Mouse (Mus musculus) cerebellum, postnatal 25 days (tissue): ENCODE results near the gene Zfyve21.

Source experiments
- DNase-seq, 2 experiments: peaks; one replicate each; pipeline ENCODE4 v3.0.0; 2021; ENCODE audit warnings: mixed read lengths in 2 of 2

The Zfyve21 gene

GRCm38 (mm10) chr12:111846815-111847214, 32.8 kb downstream of the Zfyve21 start:
- DNase-seq = no peak

- DNase-seq = peak; percentile 52 to 64
Measured at GRCm38 (mm10) chr12:111848300-111848798, 34.4 kb downstream of the Zfyve21 start.

GRCm38 (mm10) chr12:111851235-111851634, 37.3 kb downstream of the Zfyve21 start:
- DNase-seq = no peak

- no peak for DNase-seq
Measured at GRCm38 (mm10) chr12:111851745-111852144, 37.8 kb downstream of the Zfyve21 start.

- no peak for DNase-seq
Measured at GRCm38 (mm10) chr12:111853011-111853436, 39.1 kb downstream of the Zfyve21 start.

GRCm38 (mm10) chr12:111853546-111853945, 39.6 kb downstream of the Zfyve21 start:
- no peak for DNase-seq

- DNase-seq = no peak
Measured at GRCm38 (mm10) chr12:111855448-111855847, 41.5 kb downstream of the Zfyve21 start.

- DNase-seq = no peak
Measured at GRCm38 (mm10) chr12:111864206-111864824, 50.3 kb downstream of the Zfyve21 start.

- no peak for DNase-seq
Measured at GRCm38 (mm10) chr12:111869806-111870205, 55.8 kb downstream of the Zfyve21 start.

GRCm38 (mm10) chr12:111870811-111871210, 56.8 kb downstream of the Zfyve21 start:
- DNase-seq = no peak

GRCm38 (mm10) chr12:111872079-111872478, 58.1 kb downstream of the Zfyve21 start:
- no peak for DNase-seq

- no peak for DNase-seq
Measured at GRCm38 (mm10) chr12:111874601-111875140, 60.7 kb downstream of the Zfyve21 start.

- no peak for DNase-seq
Measured at GRCm38 (mm10) chr12:111875499-111875898, 61.5 kb downstream of the Zfyve21 start.

- peak; percentile 79 to 93 for DNase-seq
Measured at GRCm38 (mm10) chr12:111878213-111878612, 64.2 kb downstream of the Zfyve21 start.
